Mouse (Mus musculus): Measurements from ENCODE around the gene Apbb1. TPM values are rescaled to one million over a fixed set of nuclear protein-coding genes. Genes with fewer than 3 reads are reported as not detected.

Apbb1 gene
- total RNA-seq, 2 experiments from 2014 or later = 36.8 to 42.3 TPM

DNA sequence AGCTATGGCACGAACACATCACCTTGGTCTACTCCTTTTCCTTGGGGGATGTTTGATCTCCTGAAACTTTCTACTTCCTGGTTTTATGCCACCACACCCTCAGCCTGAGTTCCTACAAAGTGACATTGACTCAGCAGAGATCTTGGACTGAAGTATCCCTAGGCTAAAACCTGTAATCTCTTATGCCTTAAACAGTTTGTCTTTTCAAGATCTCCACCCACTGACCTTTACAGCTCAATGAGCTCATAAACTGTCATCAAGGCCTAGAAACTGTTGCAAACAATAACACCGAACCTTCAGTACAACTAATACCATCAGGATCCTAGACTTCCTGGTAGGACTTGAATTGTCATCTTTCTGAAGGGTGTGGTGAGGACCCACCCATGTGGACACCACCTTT, 57.2 kb downstream of the Apbb1 start:
- DNase-seq (ENCODE audit: low spot score in 2 of 2) = no peak

DNA sequence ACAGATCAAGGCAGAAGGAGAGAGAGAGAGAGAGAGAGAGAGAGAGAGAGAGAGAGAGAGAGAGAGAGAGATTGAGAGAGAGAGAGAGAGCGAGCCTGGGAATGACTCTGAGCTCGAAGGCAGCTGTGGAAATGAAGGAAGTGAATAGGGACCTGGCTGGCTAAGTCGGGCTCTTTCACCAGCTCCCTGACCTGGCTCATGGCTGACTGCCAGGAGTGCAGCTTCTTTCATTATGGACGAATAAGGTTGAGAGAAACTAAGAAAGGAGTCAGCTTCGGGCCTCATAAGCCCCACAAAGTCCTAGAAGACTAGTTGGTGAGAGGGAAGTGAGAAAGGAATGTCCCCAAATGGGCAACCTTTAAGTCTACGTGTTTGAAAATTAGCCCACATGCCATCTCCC, 61.3 kb downstream of the Apbb1 start:
- DNase-seq (ENCODE audit: low spot score in 2 of 2) = no peak

- no peak for DNase-seq (ENCODE audit: low spot score in 2 of 2)
Measured at GRCm38 (mm10) chr7:105519771-105520170, 61.7 kb downstream of the Apbb1 start.

GRCm38 (mm10) chr7:105519336-105519735, 62.1 kb downstream of the Apbb1 start:
- no peak for DNase-seq (ENCODE audit: low spot score in 2 of 2)

- no peak for DNase-seq (ENCODE audit: low spot score in 2 of 2)
Measured at GRCm38 (mm10) chr7:105516669-105517360, 64.6 kb downstream of the Apbb1 start.

DNA sequence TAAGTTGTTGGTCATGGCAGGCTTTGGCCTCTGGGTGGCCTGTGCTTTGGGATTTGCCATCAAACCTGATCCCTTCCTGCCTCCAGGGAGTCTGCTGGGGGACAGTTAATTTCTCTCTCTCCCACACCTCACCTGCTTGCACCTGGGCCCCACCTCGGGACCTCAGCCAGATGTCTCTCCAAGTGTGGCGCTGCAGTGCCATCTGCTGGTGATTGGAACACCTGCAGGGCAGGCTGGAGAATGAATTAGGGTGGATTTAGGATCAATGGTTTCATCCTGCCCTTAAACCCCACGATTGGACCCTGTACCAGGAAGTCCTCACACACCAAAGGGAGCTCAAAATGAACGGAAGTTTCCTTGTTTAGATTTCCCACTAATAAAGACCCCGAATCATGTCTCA, 66.3 kb downstream of the Apbb1 start:
- DNase-seq (ENCODE audit: low spot score in 2 of 2) = peak; percentile 8 to 32

DNA sequence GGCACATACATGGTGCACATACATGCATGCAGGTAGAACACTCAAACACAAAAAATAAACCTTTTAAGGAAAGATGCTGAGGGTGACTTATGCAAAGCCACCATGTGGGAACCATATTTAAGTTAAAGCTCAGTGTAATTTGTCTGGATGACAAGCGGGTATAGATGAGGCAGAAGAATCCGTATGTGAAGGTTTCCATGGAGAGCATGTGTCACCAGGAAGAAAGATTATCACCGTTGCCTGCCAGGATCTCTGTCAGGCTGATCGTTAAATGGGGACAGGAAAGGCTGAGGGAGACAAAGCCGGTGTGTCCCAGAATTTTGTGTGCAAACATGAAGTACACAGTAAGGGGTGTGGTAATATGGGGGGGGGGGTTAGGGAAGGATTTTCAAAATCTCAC, 66.9 kb downstream of the Apbb1 start:
- no peak for DNase-seq (ENCODE audit: low spot score in 2 of 2)

- no peak for DNase-seq (ENCODE audit: low spot score in 2 of 2)
Measured at GRCm38 (mm10) chr7:105513845-105514291, 67.6 kb downstream of the Apbb1 start.

DNA sequence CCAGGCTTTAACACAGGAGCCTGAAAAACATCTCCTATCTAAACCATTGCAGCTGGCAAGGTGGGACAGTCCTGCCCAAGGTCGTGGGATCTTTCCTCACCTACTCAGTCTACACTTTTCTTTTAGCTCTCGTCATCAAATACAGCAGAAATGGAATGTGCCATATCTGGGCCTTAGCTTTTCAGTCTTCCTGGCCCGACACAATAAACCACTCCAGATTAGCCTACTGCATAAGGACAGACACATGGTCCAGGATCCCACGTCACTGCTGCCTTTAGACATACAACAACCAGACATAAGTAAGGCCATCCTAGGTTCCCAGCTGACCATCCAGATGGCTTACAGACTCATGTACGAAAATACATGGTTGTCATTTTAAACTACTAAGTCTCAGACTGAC, 71.3 kb downstream of the Apbb1 start:
- DNase-seq (ENCODE audit: low spot score in 2 of 2) = no peak

Other genes with a start within 250 kb of the Apbb1 start
- gene Olfr690, start 247.5 kb downstream of the Apbb1 start, total RNA-seq (2021) = not detected
- not detected for gene Olfr691, start 239.4 kb downstream of the Apbb1 start, total RNA-seq (2021)
- gene Olfr692, start 213.4 kb downstream of the Apbb1 start, total RNA-seq (2021) = not detected
- not detected for gene Gm5901, start 206.6 kb downstream of the Apbb1 start, total RNA-seq (2021)
- 10 to 100 TPM; 35.0 to 41.9 TPM for gene Fam160a2, start 181.6 kb downstream of the Apbb1 start, total RNA-seq (2021)
- not detected for gene Cnga4, start 177.1 kb downstream of the Apbb1 start, total RNA-seq (2021)
- under 1 TPM; 0.22 to 0.23 TPM for gene Cckbr, start 155.9 kb downstream of the Apbb1 start, total RNA-seq (2021)
- gene Cavin3, start 99.4 kb downstream of the Apbb1 start, total RNA-seq (2021) = 10 to 100 TPM; 53.5 to 56.8 TPM
- 10 to 100 TPM; 39.4 to 40.3 TPM for gene Smpd1, start 27.3 kb downstream of the Apbb1 start, total RNA-seq (2021)
- gene Hpx, start 18.5 kb upstream of the Apbb1 start, total RNA-seq (2021) = 100 to 1,000 TPM in 1 of 2 experiments, 10 to 100 TPM in 1; 10.6 to 269 TPM
- gene Trim3, start 51.9 kb upstream of the Apbb1 start, total RNA-seq (2021) = 10 to 100 TPM; 51.4 to 56.7 TPM
- gene Timm10b, start 58.4 kb upstream of the Apbb1 start, total RNA-seq (2021) = 100 to 1,000 TPM; 115 to 116 TPM
- 10 to 100 TPM; 74.7 to 80.7 TPM for gene Arfip2, start 58.8 kb upstream of the Apbb1 start, total RNA-seq (2021)
- 10 to 100 TPM in 1 of 2 experiments, 1 to 10 TPM in 1; 8.5 to 12.2 TPM for gene Gm45799, start 58.9 kb upstream of the Apbb1 start, total RNA-seq (2021)
- 1 to 10 TPM; 5.9 to 7.1 TPM for gene Dnhd1, start 69.2 kb upstream of the Apbb1 start, total RNA-seq (2021)
- gene Ilk, start 154.9 kb upstream of the Apbb1 start, total RNA-seq (2021) = 100 to 1,000 TPM; 145 to 148 TPM
- 10 to 100 TPM; 21.0 to 21.2 TPM for gene Rrp8, start 155.7 kb upstream of the Apbb1 start, total RNA-seq (2021)
- gene Taf10, start 162.7 kb upstream of the Apbb1 start, total RNA-seq (2021) = 100 to 1,000 TPM; 161 to 175 TPM
- 10 to 100 TPM; 85.0 to 95.7 TPM for gene Tpp1, start 170.6 kb upstream of the Apbb1 start, total RNA-seq (2021)
- 10 to 100 TPM; 23.7 to 29.4 TPM for gene Dchs1, start 206.0 kb upstream of the Apbb1 start, total RNA-seq (2021)
- 100 to 1,000 TPM; 170 to 182 TPM for gene Mrpl17, start 229.4 kb upstream of the Apbb1 start, total RNA-seq (2021)

Data from adrenal gland, postnatal 4 days (tissue).